In genomic region chr1:21231744-21232464, GRCm38 (mm10) we compare ENCODE assay signal across 14 mouse cellular contexts. TPM values are rescaled to one million over a fixed set of nuclear protein-coding genes. Genes with fewer than 3 reads are reported as not detected.
A peak's percentile ranks its signal among the peaks of the same experiment; 100 is the strongest.
DNase-seq lines count a peak whose midpoint lies in the region; ATAC-seq lines count a peak whose summit lies in the region.
"Had no signal": no experiment of that assay in that cellular context is flagged by ENCODE, and none has a peak within 500 bp of the region (broad histone marks: within the 10 kb centered on the region; RNA-seq: fewer than 3 reads in every experiment).

No protein-coding gene starts in this region.

- H3K4me3 ChIP-seq in forebrain, embryonic 14.5 days (ENCODE audit: low read depth, low read length) = no peak overlapping the region
- no peak overlapping the region for H3K4me3 ChIP-seq in forebrain, embryonic 10.5 days
- H3K4me3 ChIP-seq in hindbrain, embryonic 11.5 days (ENCODE audit: low read depth, low read length) = no peak overlapping the region
- H3K4me3 ChIP-seq: forebrain, embryonic 13.5 days; megakaryocyte, embryonic 14.5 days had no signal

- no peak overlapping the region for H3K4me2 ChIP-seq in forebrain, embryonic 14.5 days (ENCODE audit: low read length)
- no peak overlapping the region for H3K4me2 ChIP-seq in hindbrain, embryonic 11.5 days (replicated peaks; ENCODE audit: low read depth, low read length)
- H3K4me2 ChIP-seq: forebrain, embryonic 13.5 days; heart, embryonic 11.5 days had no signal

- no peaks in the 10 kb centered on the region for H3K27me3 ChIP-seq in forebrain, embryonic 14.5 days (replicated peaks; ENCODE audit: control insufficient read depth, insufficient read depth, low read length)
- no peaks in the 10 kb centered on the region for H3K27me3 ChIP-seq in forebrain, embryonic 10.5 days (ENCODE audit: poor library complexity, severe bottlenecking)
- H3K27me3 ChIP-seq in hindbrain, embryonic 11.5 days (ENCODE audit: control insufficient read depth, insufficient read depth, low read length) = no peaks in the 10 kb centered on the region
- H3K27me3 ChIP-seq: forebrain, embryonic 13.5 days; megakaryocyte, embryonic 14.5 days had no signal

- ATAC-seq in forebrain, embryonic 14.5 days = 0 out of 2 replicates have a peak, but pooled peaks have one; percentile 12
- ATAC-seq in hindbrain, embryonic 11.5 days (ENCODE audit: low FRiP score) = no peak
- ATAC-seq: forebrain, embryonic 13.5 days had no signal

- no peaks in the 10 kb centered on the region for H3K4me1 ChIP-seq in forebrain, embryonic 14.5 days (ENCODE audit: control insufficient read depth, insufficient read depth, low read length)
- peaks cover 22% of the 10 kb centered on the region for H3K4me1 ChIP-seq in forebrain, embryonic 10.5 days
- no peaks in the 10 kb centered on the region for H3K4me1 ChIP-seq in hindbrain, embryonic 11.5 days (replicated peaks; ENCODE audit: control insufficient read depth, insufficient read depth, low read length)

- H3K9ac ChIP-seq in forebrain, embryonic 14.5 days (ENCODE audit: low read length) = no peak overlapping the region
- H3K9ac ChIP-seq in hindbrain, embryonic 11.5 days (ENCODE audit: low read depth, low read length) = no peak overlapping the region
- H3K9ac ChIP-seq: forebrain, embryonic 13.5 days had no signal

- DNase-seq in forebrain, embryonic 14.5 days (ENCODE audit: low spot score) = no peak
- no peak for DNase-seq in forebrain, embryonic 10.5 days (ENCODE audit: extremely low spot score, low spot score)
- peak; percentile 8 to 73 for DNase-seq in left cerebral cortex, postnatal 14 days (ENCODE audit: low spot score in 2 of 2)
- no peak for DNase-seq in left cerebral cortex, postnatal 10 days (ENCODE audit: extremely low spot score in 1 of 2, low spot score in 2 of 2)
- DNase-seq in left cerebral cortex, postnatal 25 days (ENCODE audit: low spot score in 2 of 2) = peak; percentile 39 to 63
- DNase-seq in skeletal muscle tissue, adult 2 months (ENCODE audit: low read depth, low spot score) = peak; percentile 49
- DNase-seq in cerebellum, postnatal 36 days = no peak
- DNase-seq in hindbrain, embryonic 11.5 days (ENCODE audit: low spot score) = no peak
- DNase-seq: cerebellum, adult 11-12 months had no signal

- intact Hi-C loops in left cerebral cortex, postnatal 14 days (cut with DNase I) = no loop called here
- intact Hi-C loops in left cerebral cortex, postnatal 10 days (cut with DNase I) = no loop called here
- intact Hi-C loops in left cerebral cortex, postnatal 25 days (cut with DNase I) = no loop called here

- H3K36me3 ChIP-seq in forebrain, embryonic 14.5 days (ENCODE audit: control insufficient read depth, insufficient read depth, low read length) = 0 out of 2 replicates have a peak, but pooled peaks cover 4% of the 10 kb centered on the region
- peaks cover 8% of the 10 kb centered on the region for H3K36me3 ChIP-seq in forebrain, embryonic 10.5 days (replicated peaks)
- H3K36me3 ChIP-seq in hindbrain, embryonic 11.5 days (ENCODE audit: control insufficient read depth, insufficient read depth, low read length) = no peaks in the 10 kb centered on the region

- H3K27ac ChIP-seq in forebrain, embryonic 14.5 days (ENCODE audit: low read depth, low read length) = no peak overlapping the region
- no peak overlapping the region for H3K27ac ChIP-seq in forebrain, embryonic 10.5 days
- no peak overlapping the region for H3K27ac ChIP-seq in hindbrain, embryonic 11.5 days (ENCODE audit: low read depth, low read length)
- H3K27ac ChIP-seq: forebrain, embryonic 13.5 days; kidney, postnatal 0 days had no signal

- 33% methylated on average over 5 of the region's 5 CpGs for WGBS in forebrain, embryonic 14.5 days
- WGBS in forebrain, embryonic 10.5 days = 61% methylated on average over 5 of the region's 5 CpGs
- WGBS in hindbrain, embryonic 11.5 days = 57% methylated on average over 5 of the region's 5 CpGs

- H3K9me3 ChIP-seq in forebrain, embryonic 14.5 days (replicated peaks; ENCODE audit: control insufficient read depth, low read length) = no peaks in the 10 kb centered on the region
- no peaks in the 10 kb centered on the region for H3K9me3 ChIP-seq in forebrain, embryonic 10.5 days
- no peaks in the 10 kb centered on the region for H3K9me3 ChIP-seq in hindbrain, embryonic 11.5 days (ENCODE audit: control insufficient read depth, low read length)
- H3K9me3 ChIP-seq: forebrain, embryonic 13.5 days had no signal

RNA-seq across cellular contexts. Expression of gene Gsta3, which starts 8.5 kb away (rescaled TPM):
- polyA plus RNA-seq in forebrain, embryonic 14.5 days (2014; fragmentation: Nextera tagmentation; extraction: Ambion mirVana) = 0.27 TPM in 1 of 2 replicates, not detected in the other
- polyA plus RNA-seq in forebrain, embryonic 10.5 days (2016; fragmentation: Nextera tagmentation; extraction: Ambion mirVana) = 0.40 TPM in 1 of 2 replicates, not detected in the other
- total RNA-seq in left cerebral cortex, postnatal 14 days (2021) = under 1 TPM; 0.32 to 0.90 TPM
- total RNA-seq in left cerebral cortex, postnatal 10 days (2021) = under 1 TPM; 0.61 to 0.71 TPM
- total RNA-seq in left cerebral cortex, postnatal 25 days (2021) = 1 to 10 TPM; 1.1 to 1.2 TPM
- 0.14 and 0.31 TPM in 2 replicates for polyA plus RNA-seq in hindbrain, embryonic 11.5 days (2014; fragmentation: Nextera tagmentation; extraction: Ambion mirVana)
- total RNA-seq: neutrophil, adult 5-6 weeks had no signal

RNA-seq across cellular contexts. Expression of gene Tmem14a, which starts 13.5 kb away (rescaled TPM):
- polyA plus RNA-seq in forebrain, embryonic 14.5 days (2014; fragmentation: Nextera tagmentation; extraction: Ambion mirVana) = 15.9 and 17.8 TPM in 2 replicates
- 9.2 and 9.7 TPM in 2 replicates for polyA plus RNA-seq in forebrain, embryonic 10.5 days (2016; fragmentation: Nextera tagmentation; extraction: Ambion mirVana)
- total RNA-seq in left cerebral cortex, postnatal 14 days (2021) = 10 to 100 TPM; 28.7 to 35.8 TPM
- 10 to 100 TPM; 22.9 to 23.1 TPM for total RNA-seq in left cerebral cortex, postnatal 10 days (2021)
- total RNA-seq in left cerebral cortex, postnatal 25 days (2021) = 10 to 100 TPM; 44.2 to 49.1 TPM
- 10.9 and 13.5 TPM in 2 replicates for polyA plus RNA-seq in hindbrain, embryonic 11.5 days (2014; fragmentation: Nextera tagmentation; extraction: Ambion mirVana)

Comparison
In these comparisons a context has a peak if more than half of its experiments do, and no peak if none do; other contexts are left out.
1. DNase-seq: peak in left cerebral cortex, postnatal 14 days (2 of 2), left cerebral cortex, postnatal 25 days (2 of 2) and skeletal muscle tissue, adult 2 months (single experiment); none in forebrain, embryonic 14.5 days (single experiment), forebrain, embryonic 10.5 days (single experiment), left cerebral cortex, postnatal 10 days (0 of 2), cerebellum, postnatal 36 days (0 of 2) and hindbrain, embryonic 11.5 days (single experiment).